Mouse (Mus musculus): ENCODE data around the gene Krtap5-5.
A peak's percentile ranks its signal among the peaks of the same experiment; 100 is the strongest.
"Not testable (repeated sequence)": the region's sequence is repeated elsewhere in the genome, so short reads cannot be mapped to it uniquely, and the experiment has no call there.

Krtap5-5 gene

DNA sequence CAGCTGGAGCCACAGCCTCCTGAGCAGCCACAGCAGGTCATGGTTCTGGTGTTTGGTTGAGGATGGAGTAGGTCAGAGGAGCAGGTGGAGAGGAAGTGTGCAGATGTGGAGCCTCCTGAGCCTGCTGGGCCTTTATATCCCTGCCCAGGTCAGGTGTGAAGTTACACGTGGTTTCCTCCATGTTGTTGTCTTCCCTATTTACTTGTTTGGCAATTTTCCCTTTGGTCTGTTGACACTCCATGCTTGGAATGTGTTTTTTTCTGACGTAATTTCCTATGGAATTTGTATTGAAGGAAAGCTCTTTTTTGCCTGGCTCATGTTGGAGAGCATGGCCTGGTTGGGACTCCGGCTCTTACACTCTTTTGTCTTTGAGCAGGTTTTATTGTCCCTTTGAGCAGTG lies at the start of gene Krtap5-5:
Gene Krtap5-5 (minus strand): TSS at position 101 of the 400 bp plus-strand sequence.
- DNase-seq (ENCODE audit: low spot score in 2 of 2): not testable (repeated sequence)

GRCm38 (mm10) chr7:142279291-142279690 lies 49.5 kb upstream of the Krtap5-5 start:
- DNase-seq (ENCODE audit: low spot score in 2 of 2): not testable (repeated sequence)

DNA sequence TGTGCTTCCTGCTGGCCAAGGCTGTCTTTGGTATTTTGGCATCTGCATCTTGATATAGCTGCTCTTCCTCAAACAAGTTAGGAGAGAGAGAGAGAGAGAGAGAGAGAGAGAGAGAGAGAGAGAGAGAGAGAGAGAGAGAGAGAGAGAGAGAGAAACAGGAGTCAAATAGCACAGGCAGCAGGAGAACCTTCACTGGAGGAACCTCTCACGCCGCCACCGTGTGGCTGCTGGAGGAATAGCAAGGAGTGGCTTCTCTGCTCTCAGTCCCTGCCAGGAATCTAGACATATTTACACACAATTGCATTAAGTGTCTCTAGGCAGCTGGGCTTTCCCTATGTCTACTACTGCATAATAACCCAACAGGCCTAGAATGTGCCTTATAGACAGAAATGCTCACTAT lies 48.4 kb upstream of the Krtap5-5 start:
- DNase-seq (ENCODE audit: low spot score in 2 of 2): peak; percentile 68 to 84

DNA sequence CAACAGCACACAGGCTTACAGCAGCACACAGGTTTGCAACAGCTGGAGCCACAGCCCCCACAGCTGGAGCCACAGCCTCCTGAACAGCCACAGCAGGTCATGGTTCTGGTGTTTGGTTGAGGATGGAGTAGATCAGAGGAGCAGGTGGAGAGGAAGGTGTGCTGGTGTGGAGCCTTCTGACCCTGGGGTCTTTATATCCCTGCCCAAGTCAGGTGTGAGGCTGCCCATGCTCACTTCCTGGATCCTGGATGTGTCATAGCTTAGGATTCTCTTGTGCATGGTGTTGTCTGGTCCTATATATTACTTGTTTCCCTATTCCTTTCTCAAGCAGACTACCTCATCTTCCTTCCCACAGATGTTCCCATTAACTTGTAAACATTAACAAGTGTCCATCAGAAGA lies 44.5 kb upstream of the Krtap5-5 start, which contains the start of gene Gm4559:
Gene Gm4559 (minus strand): TSS at position 101 of the 400 bp plus-strand sequence.
- DNase-seq (ENCODE audit: low spot score in 2 of 2): not testable (repeated sequence)

DNA sequence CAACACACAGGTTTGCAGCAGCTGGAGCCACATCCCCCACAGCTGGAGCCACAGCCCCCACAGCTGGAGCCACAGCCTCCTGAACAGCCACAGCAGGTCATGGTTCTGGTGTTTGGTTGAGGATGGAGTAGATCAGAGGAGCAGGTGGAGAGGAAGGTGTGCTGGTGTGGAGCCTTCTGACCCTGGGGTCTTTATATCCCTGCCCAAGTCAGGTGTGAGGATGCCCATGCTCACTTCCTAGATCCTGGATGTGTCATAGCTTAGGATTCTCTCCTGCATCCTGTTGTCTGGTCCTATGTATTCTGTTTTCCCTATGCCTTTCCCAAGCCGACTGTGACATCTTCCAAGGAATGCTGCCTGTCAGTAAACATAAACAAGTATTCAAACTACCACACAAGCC lies 28.5 kb upstream of the Krtap5-5 start, which contains the start of gene Gm2431:
Gene Gm2431 (minus strand): TSS at position 101 of the 400 bp plus-strand sequence.
- DNase-seq (ENCODE audit: low spot score in 2 of 2): not testable (repeated sequence)

DNA sequence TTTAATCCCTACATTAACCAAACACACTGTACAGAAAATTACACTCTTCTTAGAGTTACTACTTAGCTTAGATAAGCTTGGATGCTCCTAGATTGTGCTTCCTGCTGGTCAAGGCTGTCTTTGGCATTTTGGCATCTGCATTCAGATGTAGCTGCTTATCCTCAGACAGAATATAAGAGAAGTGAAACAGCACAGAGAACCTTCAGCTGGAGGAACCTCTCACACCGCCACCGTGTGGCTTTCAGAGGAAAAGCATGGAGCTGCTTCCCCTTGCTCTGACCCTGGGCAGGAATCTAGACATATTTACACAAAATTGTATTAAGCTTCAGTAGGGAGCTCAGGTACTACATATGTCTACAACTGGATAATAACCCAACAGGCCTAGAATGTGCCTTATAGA lies 25.7 kb upstream of the Krtap5-5 start:
- DNase-seq (ENCODE audit: low spot score in 2 of 2): peak; percentile 37 to 60

- peak in 1 of 2 experiments; percentile 41 for DNase-seq (ENCODE audit: low spot score in 2 of 2)
These were observed 20.1 kb upstream of the Krtap5-5 start for GRCm38 (mm10) chr7:142249824-142250223.

GRCm38 (mm10) chr7:142240978-142241377 lies 11.2 kb upstream of the Krtap5-5 start, which contains the start of gene Gm40460:
Gene Gm40460 (minus strand): TSS chr7:142241078.
- DNase-seq (ENCODE audit: low spot score in 2 of 2): no peak

GRCm38 (mm10) chr7:142231540-142231939 lies 1.8 kb upstream of the Krtap5-5 start:
- DNase-seq (ENCODE audit: low spot score in 2 of 2): no peak

GRCm38 (mm10) chr7:142224518-142224917 lies 5.3 kb downstream of the Krtap5-5 start:
- DNase-seq (ENCODE audit: low spot score in 2 of 2): no peak

DNA sequence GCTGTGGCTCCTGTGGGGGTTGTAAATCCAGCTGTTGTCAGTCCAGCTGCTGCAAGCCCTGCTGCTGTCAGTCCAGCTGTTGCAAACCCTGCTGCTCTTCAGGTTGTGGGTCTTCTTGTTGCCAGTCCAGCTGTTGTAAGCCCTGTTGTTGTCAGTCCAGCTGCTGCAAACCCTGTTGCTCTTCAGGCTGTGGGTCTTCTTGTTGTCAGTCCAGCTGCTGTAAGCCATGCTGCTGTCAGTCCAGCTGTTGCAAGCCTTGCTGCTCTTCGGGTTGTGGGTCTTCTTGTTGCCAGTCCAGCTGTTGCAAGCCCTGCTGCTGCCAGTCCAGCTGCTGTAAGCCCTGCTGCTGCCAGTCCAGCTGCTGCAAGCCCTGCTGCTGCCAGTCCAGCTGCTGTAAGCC lies 17.6 kb downstream of the Krtap5-5 start:
- not testable (repeated sequence) for DNase-seq (ENCODE audit: low spot score in 2 of 2)

- DNase-seq (ENCODE audit: low spot score in 2 of 2): no peak
These were observed 18.2 kb downstream of the Krtap5-5 start, which contains the start of gene Gm7579 for GRCm38 (mm10) chr7:142211559-142211958. Gene Gm7579 (plus strand): TSS chr7:142211859.

- not testable (repeated sequence) for DNase-seq (ENCODE audit: low spot score in 2 of 2)
These were observed 22.9 kb downstream of the Krtap5-5 start for GRCm38 (mm10) chr7:142206891-142207290.

GRCm38 (mm10) chr7:142205488-142205887 lies 24.3 kb downstream of the Krtap5-5 start:
- no peak for DNase-seq (ENCODE audit: low spot score in 2 of 2)

- DNase-seq (ENCODE audit: low spot score in 2 of 2): no peak
These were observed 28.7 kb downstream of the Krtap5-5 start, which contains the start of gene Krtap5-3 for GRCm38 (mm10) chr7:142201064-142201463. Gene Krtap5-3 (plus strand): TSS chr7:142201364.

DNA sequence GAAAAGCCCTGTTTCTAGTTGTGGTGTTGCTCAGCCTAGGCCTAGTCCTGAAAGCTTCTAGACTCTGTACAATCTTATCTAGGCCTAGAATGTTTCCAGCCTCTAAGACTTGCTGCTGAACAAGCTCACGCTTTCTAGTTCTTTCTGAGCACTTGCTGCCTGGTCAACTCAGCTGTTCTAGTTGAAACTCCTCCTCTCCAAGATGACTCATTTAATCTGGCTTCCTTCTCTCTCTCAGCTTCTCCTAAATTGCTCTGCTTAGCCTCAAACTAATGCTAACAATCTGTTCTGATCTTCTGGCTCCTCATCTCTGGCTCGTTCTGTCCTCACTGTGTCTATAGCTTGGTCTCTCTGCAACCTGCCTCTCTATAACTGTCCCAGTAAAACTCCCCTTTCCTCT lies 31.0 kb downstream of the Krtap5-5 start:
- no peak for DNase-seq (ENCODE audit: low spot score in 2 of 2)

- DNase-seq (ENCODE audit: low spot score in 2 of 2): no peak
These were observed 39.5 kb downstream of the Krtap5-5 start, which contains the start of gene Gm10153 for GRCm38 (mm10) chr7:142190289-142190688. Gene Gm10153 (minus strand): TSS chr7:142190389.

- no peak for DNase-seq (ENCODE audit: low spot score in 2 of 2)
These were observed 41.6 kb downstream of the Krtap5-5 start for GRCm38 (mm10) chr7:142188156-142188555.

DNA sequence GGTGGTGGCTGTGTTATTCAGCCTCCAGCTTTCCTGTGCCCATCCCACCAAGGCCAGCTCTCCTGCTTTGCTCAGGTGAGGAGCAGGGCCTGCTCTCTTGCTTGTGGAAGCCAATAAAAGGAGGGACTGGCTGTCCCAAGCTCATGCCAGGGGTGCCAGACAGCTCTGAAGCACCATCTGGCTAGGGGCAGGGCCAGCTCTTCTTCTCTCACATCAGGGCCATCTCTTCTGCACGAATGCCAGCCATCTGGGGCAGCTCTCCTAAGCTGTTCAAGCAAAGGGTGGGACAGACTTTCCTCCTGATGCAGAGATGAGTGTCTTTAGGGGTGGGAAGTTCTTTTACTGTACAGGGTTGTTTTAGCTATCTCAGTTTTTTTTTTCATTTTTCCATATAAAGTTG lies 48.8 kb downstream of the Krtap5-5 start:
- no peak for DNase-seq (ENCODE audit: low spot score in 2 of 2)

Data from right cerebral cortex, postnatal 10 days (tissue).